Mouse (Mus musculus) E14TG2a.4 (cell line): ENCODE results near the gene Atl2.

Experiments
- H3K27me3 ChIP-seq: 2 replicates; pipeline ENCODE4 v1.6.1; 2014; ENCODE audit warnings: low read length, control low read depth; ENCODE audit not compliant: insufficient read depth
- H3K36me3 ChIP-seq: 2 replicates; pipeline ENCODE4 v1.6.1; 2014; ENCODE audit warnings: low read length, control low read depth; ENCODE audit not compliant: insufficient read depth
- H3K4me1 ChIP-seq: replicated peaks from 2 replicates; pipeline ENCODE4 v1.6.1; 2014; ENCODE audit warnings: low read depth, low read length, control low read depth
- H3K4me3 ChIP-seq: replicated peaks from 2 replicates; pipeline ENCODE4 v1.5.1; 2014; ENCODE audit warnings: mild to moderate bottlenecking, low read length
- H3K9me3 ChIP-seq: 2 replicates; pipeline ENCODE4 v1.6.1; 2014; ENCODE audit warnings: low read length, control low read depth
- CTCF ChIP-seq: conservative IDR thresholded peaks from 2 replicates; pipeline ENCODE4 v1.5.1; 2014; ENCODE audit warnings: low read length
- NANOG ChIP-seq: IDR thresholded peaks from 2 replicates; pipeline ENCODE4 v1.6.1; 2014; ENCODE audit warnings: borderline replicate concordance, low read length, mixed read lengths
- POU5F1 ChIP-seq: IDR thresholded peaks from 2 replicates; pipeline ENCODE4 v1.6.1; 2014; ENCODE audit warnings: low read length, borderline replicate concordance

The Atl2 gene

DNA sequence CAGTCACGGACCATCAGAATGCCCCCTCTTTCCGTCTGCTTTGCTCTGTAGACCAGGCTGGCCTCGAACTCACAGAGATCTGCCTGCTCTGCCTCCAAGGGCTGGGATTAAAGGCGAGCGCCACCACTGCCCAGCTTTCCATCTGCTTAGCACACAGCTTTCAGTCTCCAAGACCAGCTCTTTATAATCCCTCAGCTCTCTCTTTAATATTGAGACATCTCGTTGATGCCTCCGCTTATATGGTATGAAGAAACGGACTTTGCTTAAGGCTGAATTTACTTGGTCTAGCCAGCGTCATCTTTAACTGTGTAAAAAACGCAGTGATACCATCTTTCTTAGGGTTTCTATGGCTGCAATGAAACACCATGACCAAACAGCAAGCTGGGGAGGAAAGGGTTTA, 97.1 kb downstream of the Atl2 start:
- H3K36me3 ChIP-seq = no peaks in the 10 kb centered on the region
- no peak for TF ChIP-seq POU5F1
- TF ChIP-seq NANOG = no peak
- TF ChIP-seq CTCF = no peak
- no peaks in the 10 kb centered on the region for H3K27me3 ChIP-seq
- H3K4me3 ChIP-seq = no peak overlapping the region
- no peaks in the 10 kb centered on the region for H3K9me3 ChIP-seq
- H3K4me1 ChIP-seq = peaks cover 14% of the 10 kb centered on the region; the same call in 1 of the 2 replicates
